ENCODE assay signal across 27 mouse cellular contexts in the genomic region with DNA sequence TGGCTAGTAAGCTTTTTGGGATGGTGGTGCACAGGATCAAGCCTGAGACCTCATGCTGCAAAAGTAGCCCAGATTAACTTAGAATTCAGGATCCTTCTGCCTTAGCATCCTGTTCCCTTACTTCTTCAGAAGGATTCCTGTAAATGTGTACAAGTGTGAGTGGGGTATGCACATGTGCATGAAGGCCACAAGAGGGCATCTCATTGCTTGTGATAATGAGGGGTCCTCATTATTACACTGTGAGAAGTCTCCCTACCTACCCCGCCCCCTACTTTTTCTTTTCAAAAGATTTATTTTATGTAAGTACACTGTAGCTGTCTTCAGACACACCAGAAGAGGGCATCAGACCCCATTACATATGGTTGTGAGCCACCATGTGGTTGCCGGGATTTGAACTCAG. TPM values are rescaled to one million over a fixed set of nuclear protein-coding genes. Genes with fewer than 3 reads are reported as not detected.
DNase-seq lines count a peak whose midpoint lies in the region; ATAC-seq and TF ChIP-seq lines count a peak whose summit lies in the region.
"Had no signal": no experiment of that assay in that cellular context is flagged by ENCODE, and none has a peak within 500 bp of the region (broad histone marks: within the 10 kb centered on the region; RNA-seq: fewer than 3 reads in every experiment).

No protein-coding gene starts in this region.

- no peak for TF ChIP-seq EP300 in liver, postnatal 0 days (IDR thresholded peaks at IDR 0.05; ENCODE audit: low read depth)

- peak; percentile 58 for TF ChIP-seq CTCF in intestine, postnatal 0 days (IDR thresholded peaks at IDR 0.05; ENCODE audit: low read depth)
- TF ChIP-seq CTCF in liver, postnatal 0 days (IDR thresholded peaks at IDR 0.05; ENCODE audit: low read depth), result peak; percentile 36
- peak; percentile 36 for TF ChIP-seq CTCF in E14TG2a.4 (conservative IDR thresholded peaks at IDR 0.05; ENCODE audit: low read length)

- WGBS in intestine, postnatal 0 days, result 74% methylated on average over 2 of the region's 2 CpGs
- 85% methylated on average over 2 of the region's 2 CpGs for whole genome bisulfite sequencing in intestine, embryonic 16.5 days
- 76% methylated on average over 2 of the region's 2 CpGs for WGBS in liver, postnatal 0 days (ENCODE audit: insufficient replicate concordance)
- 78% methylated on average over 2 of the region's 2 CpGs for WGBS in liver, embryonic 11.5 days

- H3K36me3 ChIP-seq in intestine, postnatal 0 days (ENCODE audit: control insufficient read depth, insufficient read depth), result peaks cover 66% of the 10 kb centered on the region
- H3K36me3 ChIP-seq in intestine, embryonic 16.5 days (ENCODE audit: control insufficient read depth, insufficient read depth, low read length), result peaks cover 11% of the 10 kb centered on the region; the same call in 1 of the 2 replicates
- 0 out of 2 replicates have a peak, but pooled peaks cover 20% of the 10 kb centered on the region for H3K36me3 ChIP-seq in liver, postnatal 0 days (replicated peaks; ENCODE audit: insufficient read depth, low read length)
- H3K36me3 ChIP-seq in liver, embryonic 11.5 days (ENCODE audit: control insufficient read depth, insufficient read depth, low read length), result peaks cover 12% of the 10 kb centered on the region
- H3K36me3 ChIP-seq in E14TG2a.4 (ENCODE audit: insufficient read depth, low read length), result peaks cover 91% of the 10 kb centered on the region
- H3K36me3 ChIP-seq: hindbrain, embryonic 15.5 days had no signal

- H3K9ac ChIP-seq in intestine, postnatal 0 days (ENCODE audit: low read depth, low read length), result no peak overlapping the region
- no peak overlapping the region for H3K9ac ChIP-seq in intestine, embryonic 16.5 days (ENCODE audit: low read depth, low read length)
- H3K9ac ChIP-seq in liver, postnatal 0 days (replicated peaks), result no peak overlapping the region
- no peak overlapping the region for H3K9ac ChIP-seq in liver, embryonic 11.5 days (ENCODE audit: low read depth, low read length)
- H3K9ac ChIP-seq: embryonic facial prominence, embryonic 15.5 days; heart, embryonic 15.5 days; hindbrain, embryonic 15.5 days; intestine, embryonic 15.5 days; liver, embryonic 14.5 days had no signal

- H3K27me3 ChIP-seq in intestine, postnatal 0 days (replicated peaks; ENCODE audit: control insufficient read depth, insufficient read depth, low read length), result no peaks in the 10 kb centered on the region
- no peaks in the 10 kb centered on the region for H3K27me3 ChIP-seq in intestine, embryonic 16.5 days (replicated peaks; ENCODE audit: control insufficient read depth, insufficient read depth, low read length)
- H3K27me3 ChIP-seq in liver, postnatal 0 days (ENCODE audit: insufficient read depth, low read length), result peaks cover 3% of the 10 kb centered on the region; the same call in 1 of the 2 replicates
- H3K27me3 ChIP-seq in liver, embryonic 11.5 days (replicated peaks; ENCODE audit: control insufficient read depth, insufficient read depth, low read length), result no peaks in the 10 kb centered on the region
- peaks cover 2% of the 10 kb centered on the region for H3K27me3 ChIP-seq in E14TG2a.4 (ENCODE audit: insufficient read depth, low read length)
- H3K27me3 ChIP-seq: embryonic facial prominence, embryonic 15.5 days; heart, embryonic 15.5 days; hindbrain, embryonic 15.5 days; intestine, embryonic 15.5 days had no signal

- 0 out of 2 replicates have a peak, but pooled peaks cover 12% of the 10 kb centered on the region for H3K4me1 ChIP-seq in intestine, postnatal 0 days (replicated peaks; ENCODE audit: control insufficient read depth, insufficient read depth, low read length)
- H3K4me1 ChIP-seq in intestine, embryonic 16.5 days (ENCODE audit: control insufficient read depth, insufficient read depth, low read length), result peaks cover 28% of the 10 kb centered on the region
- peaks cover 10% of the 10 kb centered on the region; the same call in 1 of the 2 replicates for H3K4me1 ChIP-seq in liver, postnatal 0 days (ENCODE audit: insufficient read depth)
- peaks cover 5% of the 10 kb centered on the region; the same call in 1 of the 2 replicates for H3K4me1 ChIP-seq in liver, embryonic 11.5 days (replicated peaks; ENCODE audit: control insufficient read depth, insufficient read depth, low read length)
- peaks cover 66% of the 10 kb centered on the region for H3K4me1 ChIP-seq in E14TG2a.4 (replicated peaks; ENCODE audit: low read depth, low read length)

- no peak overlapping the region for H3K27ac ChIP-seq in intestine, postnatal 0 days (ENCODE audit: low read depth, low read length)
- no peak overlapping the region for H3K27ac ChIP-seq in intestine, embryonic 16.5 days (ENCODE audit: low read length)
- H3K27ac ChIP-seq in liver, postnatal 0 days (ENCODE audit: low read depth), result no peak overlapping the region
- H3K27ac ChIP-seq in liver, embryonic 11.5 days (ENCODE audit: low read depth, low read length), result no peak overlapping the region
- H3K27ac ChIP-seq: embryonic facial prominence, embryonic 15.5 days; heart, embryonic 15.5 days; hindbrain, embryonic 15.5 days; intestine, embryonic 15.5 days; liver, embryonic 14.5 days had no signal

- H3K9me3 ChIP-seq in intestine, postnatal 0 days (ENCODE audit: control insufficient read depth), result no peaks in the 10 kb centered on the region
- no peaks in the 10 kb centered on the region for H3K9me3 ChIP-seq in intestine, embryonic 16.5 days (ENCODE audit: control insufficient read depth, low read length)
- H3K9me3 ChIP-seq in liver, postnatal 0 days (ENCODE audit: low read length), result no peaks in the 10 kb centered on the region
- no peaks in the 10 kb centered on the region for H3K9me3 ChIP-seq in liver, embryonic 11.5 days (ENCODE audit: control insufficient read depth, low read length)
- no peaks in the 10 kb centered on the region for H3K9me3 ChIP-seq in E14TG2a.4 (ENCODE audit: low read length)
- H3K9me3 ChIP-seq: embryonic facial prominence, embryonic 15.5 days; G1E; heart, embryonic 15.5 days; hindbrain, embryonic 15.5 days; intestine, embryonic 15.5 days had no signal

- ATAC-seq in intestine, postnatal 0 days, result no peak
- ATAC-seq in intestine, embryonic 16.5 days, result no peak
- no peak for ATAC-seq in liver, postnatal 0 days
- no peak for ATAC-seq in liver, embryonic 11.5 days (replicated peaks; ENCODE audit: low FRiP score)
- ATAC-seq: CD4-positive, CD25-positive, alpha-beta regulatory T cell, adult 4 months; forebrain, embryonic 14.5 days; intestine, embryonic 15.5 days had no signal

- H3K4me2 ChIP-seq in intestine, postnatal 0 days (replicated peaks; ENCODE audit: low read depth), result no peak overlapping the region
- H3K4me2 ChIP-seq in intestine, embryonic 16.5 days (ENCODE audit: low read depth, low read length), result no peak overlapping the region
- no peak overlapping the region for H3K4me2 ChIP-seq in liver, postnatal 0 days (ENCODE audit: low read depth, low read length)
- H3K4me2 ChIP-seq in liver, embryonic 11.5 days, result no peak overlapping the region
- H3K4me2 ChIP-seq: embryonic facial prominence, embryonic 15.5 days; heart, embryonic 15.5 days; hindbrain, embryonic 15.5 days; intestine, embryonic 15.5 days; midbrain, embryonic 11.5 days had no signal

- DNase-seq in cerebellum, adult 9-10 months, result peak; percentile 44
- no peak for DNase-seq in cerebellum, adult 11-12 months
- no peak for DNase-seq in liver, postnatal 0 days
- no peak for DNase-seq in liver, embryonic 11.5 days (ENCODE audit: low spot score)
- DNase-seq in adrenal gland, postnatal 25 days, result no peak
- DNase-seq: adrenal gland, adult 2 months; cerebellum, adult 8-10 months; gastrocnemius, postnatal 25 days; heart, adult 18-20 months; heart, postnatal 4 days; kidney, postnatal 14 days; lung, postnatal 10 days; right cerebral cortex, postnatal 14 days; thymus, postnatal 14 days had no signal

- no peak overlapping the region for H3K4me3 ChIP-seq in intestine, postnatal 0 days (ENCODE audit: low read depth, low read length)
- H3K4me3 ChIP-seq in intestine, embryonic 16.5 days (ENCODE audit: low read length), result no peak overlapping the region
- no peak overlapping the region for H3K4me3 ChIP-seq in liver, postnatal 0 days (ENCODE audit: low read depth, low read length)
- H3K4me3 ChIP-seq in liver, embryonic 11.5 days (ENCODE audit: low read depth, low read length), result no peak overlapping the region
- no peak overlapping the region for H3K4me3 ChIP-seq in E14TG2a.4 (replicated peaks; ENCODE audit: low read length)
- H3K4me3 ChIP-seq: embryonic facial prominence, embryonic 15.5 days; heart, embryonic 15.5 days; hindbrain, embryonic 15.5 days; intestine, embryonic 15.5 days had no signal

RNA-seq across cellular contexts. Expression of gene Rdh5, which starts 7.1 kb away (rescaled TPM):
- polyA plus RNA-seq in intestine, postnatal 0 days (2015; fragmentation: Nextera tagmentation; extraction: Ambion mirVana), result 12.4 and 13.0 TPM in 2 replicates
- polyA plus RNA-seq in intestine, embryonic 16.5 days (2015; fragmentation: Nextera tagmentation; extraction: Ambion mirVana), result 18.6 and 18.8 TPM in 2 replicates
- polyA plus RNA-seq in liver, postnatal 0 days (2015; fragmentation: Nextera tagmentation; extraction: Ambion mirVana), result 54.5 and 63.1 TPM in 2 replicates
- polyA plus RNA-seq in liver, embryonic 11.5 days (2014; fragmentation: Nextera tagmentation; extraction: Ambion mirVana), result 11.1 and 13.1 TPM in 2 replicates
- total RNA-seq in adrenal gland, postnatal 25 days (2021), result 7.7 and 15.9 TPM in 2 replicates

RNA-seq across cellular contexts. Expression of gene Bloc1s1, which starts 8.3 kb away (rescaled TPM):
- 248 and 257 TPM in 2 replicates for polyA plus RNA-seq in intestine, postnatal 0 days (2015; fragmentation: Nextera tagmentation; extraction: Ambion mirVana)
- polyA plus RNA-seq in intestine, embryonic 16.5 days (2015; fragmentation: Nextera tagmentation; extraction: Ambion mirVana), result 208 and 220 TPM in 2 replicates
- polyA plus RNA-seq in liver, postnatal 0 days (2015; fragmentation: Nextera tagmentation; extraction: Ambion mirVana), result 128 and 130 TPM in 2 replicates
- 128 and 140 TPM in 2 replicates for polyA plus RNA-seq in liver, embryonic 11.5 days (2014; fragmentation: Nextera tagmentation; extraction: Ambion mirVana)
- total RNA-seq in adrenal gland, postnatal 25 days (2021), result 189 and 195 TPM in 2 replicates

RNA-seq across cellular contexts. Expression of gene Cd63, which starts 14.8 kb away (rescaled TPM):
- 939 and 945 TPM in 2 replicates for polyA plus RNA-seq in intestine, postnatal 0 days (2015; fragmentation: Nextera tagmentation; extraction: Ambion mirVana)
- polyA plus RNA-seq in intestine, embryonic 16.5 days (2015; fragmentation: Nextera tagmentation; extraction: Ambion mirVana), result 794 TPM in 2 replicates
- 271 and 296 TPM in 2 replicates for polyA plus RNA-seq in liver, postnatal 0 days (2015; fragmentation: Nextera tagmentation; extraction: Ambion mirVana)
- polyA plus RNA-seq in liver, embryonic 11.5 days (2014; fragmentation: Nextera tagmentation; extraction: Ambion mirVana), result 193 and 198 TPM in 2 replicates
- 238 and 302 TPM in 2 replicates for total RNA-seq in adrenal gland, postnatal 25 days (2021)

RNA-seq across cellular contexts. Expression of gene Itga7, which starts 18.1 kb away (rescaled TPM):
- 3.1 and 3.6 TPM in 2 replicates for polyA plus RNA-seq in intestine, postnatal 0 days (2015; fragmentation: Nextera tagmentation; extraction: Ambion mirVana)
- polyA plus RNA-seq in intestine, embryonic 16.5 days (2015; fragmentation: Nextera tagmentation; extraction: Ambion mirVana), result 3.3 and 3.7 TPM in 2 replicates
- polyA plus RNA-seq in liver, postnatal 0 days (2015; fragmentation: Nextera tagmentation; extraction: Ambion mirVana), result 0.66 and 0.70 TPM in 2 replicates
- 0.14 and 0.21 TPM in 2 replicates for polyA plus RNA-seq in liver, embryonic 11.5 days (2014; fragmentation: Nextera tagmentation; extraction: Ambion mirVana)
- total RNA-seq in adrenal gland, postnatal 25 days (2021), result 9.6 and 10.2 TPM in 2 replicates

RNA-seq across cellular contexts. Expression of gene Gdf11, which starts 24.0 kb away (rescaled TPM):
- 0.99 and 1.6 TPM in 2 replicates for polyA plus RNA-seq in intestine, postnatal 0 days (2015; fragmentation: Nextera tagmentation; extraction: Ambion mirVana)
- 2.1 and 2.2 TPM in 2 replicates for polyA plus RNA-seq in intestine, embryonic 16.5 days (2015; fragmentation: Nextera tagmentation; extraction: Ambion mirVana)
- 0.17 and 0.23 TPM in 2 replicates for polyA plus RNA-seq in liver, postnatal 0 days (2015; fragmentation: Nextera tagmentation; extraction: Ambion mirVana)
- polyA plus RNA-seq in liver, embryonic 11.5 days (2014; fragmentation: Nextera tagmentation; extraction: Ambion mirVana), result 3.3 and 3.5 TPM in 2 replicates
- total RNA-seq in adrenal gland, postnatal 25 days (2021), result 1.5 and 1.9 TPM in 2 replicates
- total RNA-seq: megakaryocyte progenitor cell, adult 5-6 weeks had no signal
